Mouse (Mus musculus) lung, postnatal 25 days (tissue): ENCODE results near the gene Cfap126.

Experiments used
- DNase-seq: peaks from one replicate; pipeline ENCODE4 v3.0.0; 2022; ENCODE audit warnings: low spot score

The Cfap126 gene

DNA sequence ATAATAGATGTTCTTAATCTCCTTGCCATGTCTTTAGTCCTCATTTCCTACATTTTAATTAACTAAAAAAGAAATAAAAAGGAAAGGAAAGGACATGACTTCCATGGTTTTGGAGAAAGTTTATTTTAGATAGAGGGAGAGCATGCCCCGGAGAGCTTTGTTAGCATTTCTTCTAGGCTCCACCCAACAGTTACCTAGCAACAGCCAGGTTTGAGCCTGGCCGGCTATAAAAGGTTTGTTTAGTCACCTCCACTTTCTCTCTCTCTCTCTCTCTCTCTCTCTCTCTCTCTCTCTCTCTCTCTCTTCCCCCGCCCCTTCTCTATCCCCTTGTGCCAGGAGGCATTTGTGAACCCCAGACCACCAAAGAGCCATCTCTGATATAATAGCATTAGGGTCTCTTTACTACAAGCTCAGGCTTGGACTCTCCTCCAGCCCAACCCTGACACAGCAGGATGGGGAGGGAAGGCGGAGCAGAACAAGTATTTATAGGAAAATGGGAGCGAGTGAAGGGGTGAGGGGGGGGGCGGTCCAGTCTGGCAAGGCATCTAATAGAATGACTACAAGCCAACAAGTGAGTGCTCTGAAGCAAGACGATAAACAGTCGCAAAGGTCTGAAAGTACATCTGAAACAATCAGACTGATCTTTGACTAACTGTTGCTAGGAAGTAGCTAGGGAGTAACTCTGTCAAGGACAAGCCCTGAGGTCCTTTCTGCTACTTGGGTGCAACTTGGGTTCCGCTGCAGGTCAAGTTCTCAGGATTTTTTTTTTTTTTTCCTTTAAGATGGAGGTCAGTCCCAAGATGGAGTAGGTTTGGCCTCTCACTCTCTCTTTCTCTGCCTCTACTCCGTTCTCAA is 17.4 kb upstream of the Cfap126 start:
- no peak for DNase-seq

DNA sequence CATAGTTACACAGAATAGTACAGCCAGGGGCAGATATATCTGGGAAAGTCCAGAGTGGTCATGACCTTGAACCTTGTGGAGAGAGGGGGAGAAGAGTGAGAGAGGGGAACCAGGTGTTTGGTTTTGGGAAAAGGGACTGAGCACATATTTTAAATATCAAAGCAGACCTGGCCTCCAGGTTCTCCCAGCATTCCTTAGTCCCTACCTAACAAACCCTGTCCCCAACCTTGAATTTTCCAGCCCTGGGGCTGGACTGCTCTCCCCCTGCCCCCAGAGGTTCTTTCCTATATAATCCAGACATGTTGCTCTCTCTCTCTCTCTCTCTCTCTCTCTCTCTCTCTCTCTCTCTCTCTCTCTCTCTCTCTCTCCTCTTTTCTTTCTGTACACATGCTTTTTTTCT is 16.6 kb upstream of the Cfap126 start:
- DNase-seq: no peak

DNA sequence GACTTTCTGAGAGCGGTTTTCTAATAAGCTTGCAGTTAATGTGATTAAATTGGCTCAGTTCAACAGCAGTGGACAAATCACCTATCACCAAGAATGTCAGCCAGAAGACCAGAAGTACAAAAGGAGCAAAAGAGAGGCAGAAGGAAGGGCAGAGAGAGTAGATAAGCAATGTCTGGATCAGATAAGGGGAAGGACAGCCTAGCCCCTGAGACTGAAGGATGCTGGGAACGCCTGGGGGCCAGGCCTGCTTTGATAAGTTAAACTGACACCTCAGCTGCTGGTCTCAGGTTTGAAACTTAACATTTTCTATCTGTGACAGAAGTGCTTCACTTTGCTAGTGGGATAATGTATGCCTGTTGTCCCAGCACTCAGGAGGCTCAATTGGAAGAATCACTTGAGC is 16.1 kb upstream of the Cfap126 start:
- no peak for DNase-seq

DNA sequence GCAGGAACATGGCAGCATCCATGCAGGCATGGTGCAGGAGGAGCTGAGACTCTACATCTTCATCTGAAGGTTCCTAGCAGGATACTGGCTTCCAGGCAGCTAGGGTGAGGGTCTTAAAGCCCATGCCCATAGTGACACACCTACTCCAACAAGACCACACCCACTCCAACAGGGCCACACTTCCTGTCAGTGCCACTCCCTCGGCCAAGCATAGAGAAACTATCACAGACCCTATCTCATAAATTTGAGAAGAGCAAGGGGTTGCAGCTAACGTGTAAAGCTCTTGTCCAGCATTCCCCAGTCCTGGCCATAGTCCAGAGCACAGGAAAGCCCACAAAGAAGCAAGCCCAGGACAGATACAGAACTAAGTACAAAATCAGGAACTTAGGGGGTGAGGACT is 12.7 kb upstream of the Cfap126 start:
- no peak for DNase-seq

DNA sequence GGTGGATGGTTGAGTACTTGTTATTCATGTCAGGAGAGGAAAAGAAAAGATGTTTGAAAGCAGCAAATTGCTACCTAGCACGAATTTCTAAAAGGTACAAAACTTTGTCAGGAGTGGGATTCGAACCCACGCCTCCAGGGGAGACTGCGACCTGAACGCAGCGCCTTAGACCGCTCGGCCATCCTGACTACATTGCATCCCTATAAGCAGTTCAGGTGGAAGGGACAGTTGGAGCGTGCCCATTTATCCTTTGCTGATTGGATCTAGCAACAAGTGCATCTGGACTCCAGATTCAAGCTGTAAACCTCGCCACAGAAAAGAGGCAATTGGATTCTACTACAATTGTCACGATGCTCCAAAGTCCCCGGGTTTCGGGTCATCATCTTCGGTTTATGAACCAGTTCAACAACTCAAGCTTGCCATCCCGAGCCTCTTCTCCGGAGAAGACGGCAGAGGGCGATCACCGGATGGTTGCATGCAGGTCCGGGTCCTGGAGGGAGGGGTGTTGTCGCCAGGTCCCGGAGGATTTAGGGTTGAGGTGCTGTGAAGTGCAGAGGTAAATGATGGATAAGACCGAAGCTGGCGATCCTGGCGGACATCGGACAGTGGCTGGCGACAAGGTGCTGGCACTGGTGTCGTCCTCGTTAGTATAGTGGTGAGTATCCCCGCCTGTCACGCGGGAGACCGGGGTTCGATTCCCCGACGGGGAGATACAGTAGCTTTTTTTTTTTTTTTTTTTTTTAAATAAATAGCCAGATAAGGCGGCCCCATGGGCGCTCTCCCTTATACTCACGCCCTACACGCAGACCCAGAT is 11.8 kb upstream of the Cfap126 start:
- peak; percentile 85 for DNase-seq

DNA sequence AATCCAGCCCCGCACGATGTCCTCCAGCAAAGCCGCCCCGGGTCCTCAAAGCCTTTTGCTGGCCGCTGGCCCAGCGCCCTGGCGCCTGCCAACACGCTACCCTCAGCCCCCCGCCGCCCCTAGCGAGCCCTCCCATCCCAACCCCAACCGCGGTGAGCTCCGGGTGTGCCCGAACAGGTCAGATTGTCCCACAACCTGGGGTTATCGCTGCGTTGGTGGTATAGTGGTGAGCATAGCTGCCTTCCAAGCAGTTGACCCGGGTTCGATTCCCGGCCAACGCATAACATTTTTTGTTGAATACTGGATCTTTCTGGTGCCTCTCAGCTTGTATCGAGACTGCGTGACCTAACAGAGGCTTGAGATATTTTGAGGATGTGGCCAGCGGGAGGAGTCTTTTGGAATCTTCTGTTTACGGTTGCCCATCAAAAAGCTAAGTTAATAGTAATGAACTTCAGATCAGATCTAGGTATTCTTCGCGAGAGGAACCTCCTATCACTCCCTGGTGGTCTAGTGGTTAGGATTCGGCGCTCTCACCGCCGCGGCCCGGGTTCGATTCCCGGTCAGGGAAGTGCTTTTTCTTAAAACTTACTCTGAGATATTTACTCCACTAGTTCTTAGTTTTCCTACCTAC is 11.1 kb upstream of the Cfap126 start:
- DNase-seq: peak; percentile 83

DNA sequence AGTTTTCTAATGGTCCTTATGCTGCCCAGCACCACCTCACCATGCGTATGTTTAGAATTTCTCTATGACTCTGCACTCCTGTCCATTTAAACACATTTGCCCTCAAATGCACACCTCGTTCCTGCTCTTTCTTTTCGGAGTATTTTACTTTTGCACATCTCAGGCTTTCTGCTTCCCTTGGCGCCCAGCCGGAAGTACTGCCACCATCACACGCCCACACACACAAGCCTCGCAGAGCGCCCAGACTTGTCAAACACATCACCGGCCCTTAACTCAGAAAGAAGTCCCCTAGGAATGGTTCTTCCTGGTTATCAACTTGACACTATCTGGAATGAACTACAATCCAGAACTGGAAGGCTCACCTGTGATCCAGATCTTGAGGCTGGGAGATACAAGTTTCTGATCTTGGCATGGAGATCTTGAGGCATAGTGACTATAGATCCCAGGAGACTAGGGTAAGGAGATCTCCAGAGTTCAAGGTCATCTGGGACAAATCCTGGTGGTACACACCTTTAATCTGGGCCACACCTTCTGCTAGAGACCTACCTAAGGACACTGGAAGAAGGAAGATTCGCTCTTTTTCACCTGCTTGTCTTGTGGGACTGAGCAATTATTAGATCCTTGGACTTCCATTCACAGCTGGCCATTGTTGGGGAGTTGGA is 10.4 kb upstream of the Cfap126 start:
- DNase-seq: no peak

DNA sequence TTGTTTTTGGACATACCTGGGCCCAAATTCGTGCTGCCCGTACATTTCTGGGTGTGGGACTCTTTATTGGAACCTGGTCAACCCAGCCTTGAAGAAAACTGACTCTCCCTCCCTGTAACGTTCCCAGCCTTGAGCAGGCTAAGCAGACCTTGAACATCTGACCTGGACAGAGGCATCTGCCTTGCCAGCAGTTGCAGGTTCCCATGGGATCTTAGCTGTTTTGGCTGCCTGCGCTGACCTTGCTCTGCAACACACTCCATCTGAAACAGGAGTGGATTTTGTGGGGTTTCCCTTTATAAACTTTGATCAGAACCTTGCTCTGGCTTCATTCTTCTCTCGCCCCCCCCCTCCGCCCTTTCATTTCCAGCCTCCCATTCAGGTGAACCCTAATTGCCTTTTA is 8.5 kb upstream of the Cfap126 start:
- DNase-seq: no peak

DNA sequence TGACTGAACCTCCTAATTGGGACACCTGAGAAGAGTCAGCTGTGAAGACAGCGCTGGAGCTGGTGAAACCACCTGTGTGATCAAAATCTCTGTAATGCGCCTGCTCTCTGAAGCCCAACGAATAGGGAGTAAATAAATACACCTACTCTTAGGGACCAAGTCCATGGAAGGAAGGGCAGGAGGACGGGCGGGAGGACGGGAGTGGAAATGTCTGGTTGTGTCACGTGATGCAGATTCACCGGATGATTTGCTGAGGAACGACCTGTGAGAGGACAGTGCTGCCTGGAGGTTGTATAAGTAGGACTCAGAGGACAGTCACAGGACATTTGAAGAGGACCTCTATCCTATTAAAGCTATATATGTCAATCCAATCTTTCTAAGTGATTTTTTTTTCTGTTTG is 4.1 kb upstream of the Cfap126 start:
- DNase-seq: no peak

DNA sequence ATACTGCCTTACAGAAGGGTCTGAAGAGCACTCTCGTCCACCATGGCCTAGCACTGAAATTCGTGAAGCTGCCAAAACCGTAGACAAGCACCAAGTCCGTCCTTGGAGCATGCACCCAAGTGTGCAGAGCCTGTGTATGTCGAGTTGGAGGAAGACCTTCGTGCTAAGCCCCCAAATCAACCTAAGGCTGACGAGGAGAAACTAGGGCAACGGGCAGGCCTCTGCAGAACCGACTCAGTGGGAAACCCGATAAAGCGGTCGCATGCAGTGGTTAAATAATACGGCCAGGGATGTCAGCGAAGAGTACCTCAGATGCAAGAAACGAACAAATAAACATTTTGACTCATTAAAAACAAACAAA is 3.1 kb upstream of the Cfap126 start:
- DNase-seq: no peak

DNA sequence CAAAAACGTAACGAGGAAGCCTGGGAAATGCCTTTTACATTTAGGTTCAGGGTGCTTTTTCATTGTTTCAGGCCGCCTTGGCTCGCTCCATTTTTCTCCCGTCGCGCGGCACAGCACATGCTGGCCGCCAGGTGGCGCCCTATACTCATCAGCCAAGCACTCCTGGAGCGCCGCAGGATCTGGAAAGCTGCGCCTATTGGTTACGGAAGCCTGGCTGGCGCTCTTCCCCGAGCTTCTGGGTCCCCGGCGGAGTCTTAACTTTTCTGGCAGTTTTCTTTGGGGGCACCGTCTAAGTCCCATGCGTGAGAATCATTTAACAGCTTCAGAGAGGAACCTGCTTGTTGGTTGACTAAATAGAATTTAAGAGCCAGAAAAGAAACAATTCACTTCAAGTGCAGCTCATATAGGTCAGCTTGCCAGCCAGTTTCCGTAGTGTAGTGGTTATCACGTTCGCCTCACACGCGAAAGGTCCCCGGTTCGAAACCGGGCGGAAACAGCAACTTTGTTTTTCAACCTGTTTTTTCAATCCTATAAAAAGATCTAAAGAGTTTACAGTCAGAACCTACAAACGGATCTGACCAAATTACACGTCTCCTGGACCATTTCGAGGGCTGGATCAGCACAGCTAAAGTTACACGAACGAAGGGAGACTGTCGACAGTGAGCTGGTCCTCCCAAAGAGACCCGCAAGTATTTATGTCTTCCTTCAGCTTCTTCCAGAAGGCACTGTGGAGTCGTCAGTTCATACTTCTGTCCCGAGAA is 2.5 kb upstream of the Cfap126 start:
- DNase-seq: peak; percentile 93

DNA sequence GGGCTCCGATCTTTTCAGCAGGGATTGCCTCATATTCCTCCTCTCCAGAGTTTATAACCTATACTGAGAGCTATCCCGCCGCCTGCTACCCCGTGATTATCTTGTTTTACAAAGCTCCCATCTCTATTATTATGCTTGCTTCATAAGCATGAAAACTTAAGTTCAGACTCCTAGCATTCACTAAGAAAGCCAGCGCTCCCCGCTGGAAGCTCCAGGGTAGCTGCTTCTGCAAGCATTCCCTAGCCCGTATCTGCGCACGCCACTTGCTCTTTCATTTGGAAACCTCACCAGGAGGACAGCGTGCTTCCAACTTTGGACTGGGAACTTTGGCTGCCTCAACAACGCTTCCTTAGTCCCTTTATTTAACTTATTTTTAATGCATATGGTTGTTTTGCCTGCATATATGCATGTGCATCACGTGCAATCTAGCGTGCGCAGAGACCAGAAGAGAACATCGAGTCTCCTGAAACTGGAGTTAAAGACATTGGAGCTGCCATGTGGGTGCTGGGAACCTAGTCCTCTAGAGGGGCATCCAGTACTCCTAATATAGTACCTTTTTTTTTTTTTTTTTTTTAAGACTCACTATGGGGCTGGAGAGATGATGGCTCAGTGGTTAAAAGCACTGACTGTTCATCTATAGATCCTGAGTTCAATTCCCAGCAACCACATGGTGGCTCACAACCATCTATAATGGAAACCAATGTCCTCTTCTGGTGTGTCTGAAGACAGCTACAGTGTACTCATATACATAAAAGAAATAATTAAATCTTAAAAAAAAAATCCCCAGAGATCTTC is 1.7 kb upstream of the Cfap126 start:
- peak; percentile 26 for DNase-seq

DNA sequence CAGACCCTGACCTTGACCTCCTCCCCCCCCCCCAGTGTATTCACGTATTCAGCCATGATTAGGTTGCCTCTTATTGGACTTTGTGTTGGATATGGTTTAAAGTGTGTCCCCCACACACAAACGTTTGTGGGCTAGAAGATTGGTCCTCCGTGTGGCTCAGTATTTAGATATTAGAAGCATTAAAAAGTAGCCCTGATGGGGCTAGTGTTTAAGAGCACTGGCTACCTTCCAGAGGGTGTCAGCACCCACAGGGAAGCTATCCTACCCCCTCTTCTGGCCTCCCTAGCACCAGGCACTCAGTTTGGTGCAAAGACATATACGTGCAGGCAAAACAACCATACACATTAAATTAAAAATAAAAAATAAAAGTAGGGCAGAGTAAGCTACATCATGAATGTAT is 732 bp upstream of the Cfap126 start:
- no peak for DNase-seq

DNA sequence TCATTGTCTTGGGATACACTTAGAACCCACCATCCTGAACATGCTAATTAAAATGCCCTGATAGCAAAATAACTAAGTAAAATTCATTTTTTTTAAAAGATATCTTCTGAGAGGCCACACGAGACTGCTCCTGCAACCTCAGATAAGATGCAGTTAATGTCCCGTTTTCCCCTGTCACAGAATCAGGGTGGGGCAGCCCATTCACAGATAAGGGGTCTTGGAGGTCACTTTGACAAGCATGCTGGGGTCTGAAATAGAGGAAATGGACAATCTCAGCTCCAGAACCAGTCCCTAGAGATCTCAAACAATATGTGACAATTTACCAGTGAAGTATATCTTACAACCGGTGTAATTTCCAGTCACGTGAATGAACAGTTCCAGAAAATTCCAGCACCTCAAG is 2.6 kb downstream of the Cfap126 start:
- DNase-seq: no peak

DNA sequence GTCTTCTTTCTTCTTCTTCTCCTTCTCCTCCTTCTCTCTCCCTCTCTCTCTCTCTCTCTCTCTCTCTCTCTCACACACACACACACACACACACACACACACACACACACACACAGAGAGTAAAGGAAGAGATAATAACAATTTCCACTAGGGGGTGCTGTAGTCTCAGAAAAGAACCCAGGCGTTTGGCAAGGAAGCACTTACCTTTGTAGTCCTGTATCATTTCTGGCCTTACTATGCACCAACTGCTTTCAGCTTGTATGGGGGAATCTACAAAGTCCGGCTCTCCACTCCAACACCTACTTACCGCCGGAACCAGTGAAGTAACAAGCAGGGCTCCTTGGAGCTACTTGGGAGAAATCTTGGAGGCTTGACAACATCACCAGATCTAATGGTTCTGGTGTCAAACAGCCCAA is 4.6 kb downstream of the Cfap126 start:
- peak; percentile 83 for DNase-seq

DNA sequence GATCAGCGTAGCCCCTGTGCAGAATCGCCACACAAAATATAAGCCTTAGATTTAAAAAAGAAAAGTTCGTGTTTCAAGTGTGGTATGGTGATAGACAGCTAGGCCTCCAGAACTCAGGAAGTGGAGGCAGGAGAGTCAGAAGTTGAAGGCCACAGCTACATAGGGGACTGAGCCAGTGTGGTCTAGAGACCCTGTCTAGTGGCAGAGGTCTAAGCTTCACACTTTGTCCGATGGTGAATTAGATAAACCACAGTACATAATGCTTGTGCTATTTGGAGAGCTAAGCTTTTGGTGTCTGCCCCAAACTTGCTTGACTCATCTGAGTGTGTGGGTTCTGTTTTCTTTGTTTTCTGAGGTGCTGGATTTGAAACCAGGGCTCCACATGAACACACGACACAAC is 5.3 kb downstream of the Cfap126 start:
- no peak for DNase-seq

DNA sequence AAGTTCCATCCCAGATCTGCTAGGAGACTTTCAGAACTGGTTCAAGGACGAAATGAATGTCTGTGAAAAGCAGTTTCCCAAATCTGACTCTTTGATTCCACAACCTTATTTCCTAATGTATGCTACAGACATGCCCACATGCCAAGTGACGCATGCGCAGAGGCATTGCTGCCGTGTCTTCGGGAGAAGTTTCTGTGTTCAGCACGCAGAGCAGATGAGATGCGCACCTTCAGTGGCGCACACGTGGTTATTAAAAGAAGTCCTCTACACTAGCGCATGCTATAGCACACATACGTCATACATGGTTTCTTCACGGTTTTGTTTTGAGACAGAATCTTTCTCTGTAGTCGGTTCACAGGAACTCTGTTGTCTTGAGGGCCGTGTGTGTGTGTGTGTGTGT is 5.7 kb downstream of the Cfap126 start:
- DNase-seq: no peak

DNA sequence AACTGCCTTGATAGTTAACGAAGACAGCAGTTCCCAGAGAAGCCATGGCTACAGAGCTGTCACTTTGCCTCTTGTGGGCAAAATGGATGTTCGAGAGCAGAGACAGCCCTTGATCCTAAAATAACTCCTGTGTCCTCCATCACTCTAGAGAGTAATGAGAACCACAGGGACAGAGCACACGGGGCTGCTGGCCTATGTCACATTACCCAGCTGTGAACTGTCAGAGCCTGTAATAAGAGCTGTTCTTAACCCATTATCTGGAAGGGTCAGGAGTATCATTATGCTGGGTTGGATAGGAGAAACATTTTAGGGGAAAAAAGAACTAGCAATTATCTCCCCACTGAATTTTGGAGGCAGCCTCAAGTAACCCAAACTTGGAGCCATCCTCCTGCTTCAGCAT is 7.2 kb downstream of the Cfap126 start:
- no peak for DNase-seq

DNA sequence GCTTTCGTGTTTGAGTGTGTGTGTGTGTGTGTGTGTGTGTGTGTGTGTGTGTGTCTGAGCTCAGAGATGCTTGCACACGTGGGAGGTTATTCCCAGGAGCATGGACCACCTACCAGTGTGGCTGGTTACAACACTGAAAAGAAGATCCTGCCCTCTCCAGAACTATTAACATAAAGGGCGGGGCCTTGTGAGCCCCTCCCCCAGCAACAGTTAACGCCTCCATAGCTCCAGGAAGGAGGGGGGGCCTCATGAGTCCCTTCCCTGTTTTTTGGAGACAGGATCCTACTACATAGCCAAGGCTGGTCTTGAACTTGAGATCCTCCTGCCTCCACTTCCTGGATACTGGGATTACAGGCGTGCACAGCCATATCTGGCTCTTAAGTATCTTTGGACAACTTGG is 8.1 kb downstream of the Cfap126 start:
- no peak for DNase-seq

DNA sequence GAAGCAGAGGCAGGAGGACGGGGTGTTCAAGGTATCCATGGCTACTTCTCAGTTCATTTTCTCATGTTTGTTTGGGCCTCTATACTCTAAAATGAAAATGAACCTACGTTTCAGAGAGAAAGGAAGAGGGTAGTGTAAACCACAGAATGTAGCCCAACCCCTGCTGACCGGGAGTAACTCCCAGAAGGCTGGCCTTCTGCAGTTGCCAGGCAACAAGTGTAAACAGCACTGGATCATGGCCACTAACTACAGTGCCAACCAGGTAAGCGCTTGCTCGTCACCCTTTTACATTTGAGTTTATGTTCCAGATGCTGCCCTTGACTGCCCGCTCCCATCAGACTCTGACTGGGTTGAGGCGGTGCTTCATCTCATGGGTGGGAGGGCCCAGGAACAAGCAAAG is 9.2 kb downstream of the Cfap126 start:
- DNase-seq: peak; percentile 65

DNA sequence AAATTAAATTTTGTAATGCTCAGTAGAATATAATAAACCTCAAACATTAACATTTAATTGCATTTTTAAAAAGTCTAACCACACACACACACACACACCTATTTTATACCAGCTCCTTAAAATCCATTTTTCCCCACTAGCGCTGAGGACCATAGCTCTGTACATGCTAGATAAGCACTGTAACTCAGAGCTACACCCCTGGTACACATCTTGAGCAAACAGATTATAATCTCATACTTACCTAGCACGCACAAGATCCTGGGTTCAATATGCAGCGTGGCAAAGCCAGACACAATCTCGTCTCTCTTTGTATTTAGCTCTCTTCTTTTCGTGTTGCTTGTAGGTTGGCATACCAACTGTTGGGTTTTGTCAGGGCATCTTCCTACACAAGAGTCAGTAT is 10.7 kb downstream of the Cfap126 start:
- no peak for DNase-seq
